Mouse (Mus musculus) liver, adult (tissue): ENCODE data around the gene Rabgap1l.

ENCODE experiments used
- GATA4 ChIP-seq: IDR thresholded peaks from 2 replicates; pipeline ENCODE4 v1.6.1; 2014; ENCODE audit warnings: mild to moderate bottlenecking, low read length; ENCODE audit not compliant: insufficient replicate concordance

Rabgap1l gene

GRCm38 (mm10) chr1:160690516-160691195 is 102.4 kb downstream of the Rabgap1l start:
- no peak for TF ChIP-seq GATA4

GRCm38 (mm10) chr1:160689511-160689910 is 103.5 kb downstream of the Rabgap1l start:
- no peak for TF ChIP-seq GATA4

- TF ChIP-seq GATA4, result no peak
These were observed 108.8 kb downstream of the Rabgap1l start for GRCm38 (mm10) chr1:160684251-160684650.

GRCm38 (mm10) chr1:160681398-160682050 is 111.5 kb downstream of the Rabgap1l start:
- no peak for TF ChIP-seq GATA4

- TF ChIP-seq GATA4, result no peak
These were observed 118.2 kb downstream of the Rabgap1l start for GRCm38 (mm10) chr1:160674763-160675162.

GRCm38 (mm10) chr1:160672088-160672814 is 120.8 kb downstream of the Rabgap1l start:
- no peak for TF ChIP-seq GATA4

GRCm38 (mm10) chr1:160655806-160656470 is 137.1 kb downstream of the Rabgap1l start:
- TF ChIP-seq GATA4, result no peak

GRCm38 (mm10) chr1:160651691-160652090 is 141.3 kb downstream of the Rabgap1l start:
- TF ChIP-seq GATA4, result no peak

GRCm38 (mm10) chr1:160645416-160645815 is 147.6 kb downstream of the Rabgap1l start:
- no peak for TF ChIP-seq GATA4

- no peak for TF ChIP-seq GATA4
These were observed 164.6 kb downstream of the Rabgap1l start for GRCm38 (mm10) chr1:160628213-160628932.

- no peak for TF ChIP-seq GATA4
These were observed 174.8 kb downstream of the Rabgap1l start for GRCm38 (mm10) chr1:160618201-160618600.

GRCm38 (mm10) chr1:160606425-160606824 is 186.6 kb downstream of the Rabgap1l start:
- no peak for TF ChIP-seq GATA4

GRCm38 (mm10) chr1:160597369-160597768 is 195.6 kb downstream of the Rabgap1l start:
- no peak for TF ChIP-seq GATA4

GRCm38 (mm10) chr1:160596948-160597270 is 196.1 kb downstream of the Rabgap1l start:
- no peak for TF ChIP-seq GATA4
